Mouse (Mus musculus): Measurements from ENCODE around the gene Tnfrsf1a. TPM values are rescaled to one million over a fixed set of nuclear protein-coding genes. Genes with fewer than 3 reads are reported as not detected.
"Not testable (repeated sequence)": the region's sequence is repeated elsewhere in the genome, so short reads cannot be mapped to it uniquely, and the experiment has no call there.

Gene Tnfrsf1a
- total RNA-seq (2021) (100 to 1,000 TPM; 208 to 308 TPM), polyA plus RNA-seq (2012; rRNA removed) (284 and 368 TPM in 2 replicates)
- long read RNA-seq, transcript Tnfrsf1a-201 (10 exons, 2,156 nt), result major isoform, 70 of 83 reads
- long read RNA-seq, partial matches to known transcripts, result 11 of 83 reads
- long read RNA-seq, other reads (novel, unspliced or antisense), result 1 of 83 reads

DNA sequence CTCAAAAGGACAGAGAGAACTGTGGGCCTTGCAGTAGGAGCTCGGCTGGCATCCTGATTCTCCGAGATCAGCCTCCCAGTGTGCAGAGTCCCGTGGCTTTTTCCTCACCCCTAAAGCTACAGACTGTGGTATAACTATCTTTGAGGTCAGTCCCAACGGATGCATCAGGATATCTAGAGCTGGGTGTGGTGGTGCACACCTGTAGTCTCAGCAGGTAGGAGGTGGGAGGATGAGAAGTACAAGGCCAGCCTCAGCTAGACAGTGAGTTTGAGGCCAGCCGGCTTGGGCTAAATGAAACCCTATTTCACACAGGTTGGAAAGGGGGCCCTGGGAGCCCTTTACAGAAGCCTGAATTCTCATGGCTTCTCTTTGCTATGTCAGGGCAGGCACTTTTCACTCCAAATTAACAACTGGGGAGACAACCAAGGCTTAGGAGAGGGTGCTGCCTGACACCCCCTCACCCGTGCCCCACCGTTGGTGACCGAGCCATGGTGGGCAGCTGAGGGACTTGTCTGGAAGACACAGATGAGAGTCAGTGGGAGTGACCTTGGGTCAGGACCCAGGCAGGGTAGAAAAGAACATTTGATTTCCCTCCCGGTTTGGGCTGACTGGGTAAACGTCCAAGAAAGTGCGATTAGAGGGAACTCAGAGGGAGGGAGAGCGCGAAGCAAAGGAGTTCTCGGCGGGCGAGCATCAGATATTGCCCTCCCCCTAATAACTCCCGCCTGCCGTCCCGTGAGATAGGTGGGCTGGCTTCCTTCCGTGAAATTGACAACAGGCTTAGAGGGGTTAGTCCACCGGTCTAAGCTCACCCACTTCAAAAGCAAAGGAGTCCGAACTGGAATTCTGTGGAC, at the start of gene Tnfrsf1a:
Gene Tnfrsf1a, plus strand, starts transcription at position 642 of the 854 bp plus-strand sequence.
- peak; percentile 45 for DNase-seq

DNA sequence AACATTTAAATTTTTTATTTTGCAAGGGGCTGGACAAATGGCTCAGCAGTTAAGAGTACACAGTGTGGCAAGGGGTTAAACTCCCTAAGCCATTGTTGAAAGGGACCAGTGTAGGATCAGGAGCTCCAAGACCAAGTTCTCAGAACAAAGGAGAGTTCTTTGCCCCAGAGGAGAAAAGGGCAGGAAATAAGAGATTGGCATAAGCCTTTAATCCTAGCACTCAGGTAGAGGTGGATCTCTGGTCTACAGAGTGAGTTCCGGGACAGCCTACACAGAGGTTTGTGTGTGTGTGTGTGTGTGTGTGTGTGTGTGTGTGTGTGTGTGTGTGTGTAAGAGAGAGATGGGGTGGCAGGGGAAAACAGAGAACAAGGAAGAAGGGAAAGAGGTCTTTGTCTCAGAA, 48.2 kb upstream of the Tnfrsf1a start:
- no peak for DNase-seq

DNA sequence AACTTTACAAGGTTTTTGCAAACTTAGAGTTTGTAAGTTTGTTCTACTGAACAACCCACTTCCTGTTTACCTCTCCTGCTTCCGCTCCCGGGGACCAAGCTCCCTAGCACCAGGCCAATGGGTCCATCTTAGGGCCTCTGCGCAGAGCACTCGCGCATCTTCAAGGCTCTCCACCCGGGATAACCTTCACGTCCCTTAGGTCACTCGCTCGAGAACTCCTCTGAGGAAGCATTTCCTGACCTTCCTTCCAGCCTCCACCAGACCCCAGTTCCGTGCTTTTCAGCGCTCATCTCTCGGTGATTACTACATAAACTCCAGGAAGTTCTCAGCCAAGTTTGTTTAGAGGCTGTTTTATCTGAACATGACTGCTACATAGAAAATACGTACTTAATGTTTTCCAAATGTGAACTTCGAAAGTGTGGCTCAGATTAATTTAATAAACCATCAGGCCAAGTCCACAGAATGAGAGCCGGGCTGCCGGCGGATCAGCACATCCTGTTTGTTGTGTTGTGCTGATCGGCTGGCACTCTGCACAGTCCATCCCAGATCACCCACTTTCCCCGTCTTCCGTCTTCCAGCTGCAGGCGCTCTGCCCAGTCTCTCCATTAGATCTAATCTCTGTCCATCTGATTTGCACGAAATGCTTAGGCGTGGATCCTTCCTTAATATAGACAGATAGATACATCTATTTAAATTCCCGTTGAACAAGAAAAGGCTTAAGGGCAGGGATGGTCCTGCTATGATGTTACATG, 46.8 kb upstream of the Tnfrsf1a start:
- no peak for DNase-seq

- DNase-seq, result no peak
Measured at GRCm38 (mm10) chr6:125303242-125303641, 45.9 kb upstream of the Tnfrsf1a start.

DNA sequence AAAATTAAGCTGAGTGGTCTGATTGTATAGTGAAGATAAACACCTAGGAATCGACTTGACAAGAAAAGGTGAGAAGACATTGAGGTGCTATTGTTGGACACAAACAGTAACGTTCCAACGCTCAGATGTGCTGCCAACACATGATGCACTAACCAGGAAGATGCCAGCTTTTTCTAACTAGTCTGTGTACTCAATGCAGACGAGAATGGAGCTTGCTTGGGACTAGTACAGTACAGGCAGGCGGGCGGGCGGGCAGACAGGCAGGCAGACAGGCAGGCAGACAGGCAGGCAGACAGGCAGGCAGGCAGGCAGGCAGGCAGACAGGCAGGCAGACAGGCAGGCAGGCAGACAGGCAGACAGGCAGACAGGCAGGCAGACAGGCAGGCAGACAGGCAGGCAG, 44.8 kb upstream of the Tnfrsf1a start:
- not testable (repeated sequence) for DNase-seq

- DNase-seq, result no peak
Measured at GRCm38 (mm10) chr6:125305465-125305864, 43.7 kb upstream of the Tnfrsf1a start.

DNA sequence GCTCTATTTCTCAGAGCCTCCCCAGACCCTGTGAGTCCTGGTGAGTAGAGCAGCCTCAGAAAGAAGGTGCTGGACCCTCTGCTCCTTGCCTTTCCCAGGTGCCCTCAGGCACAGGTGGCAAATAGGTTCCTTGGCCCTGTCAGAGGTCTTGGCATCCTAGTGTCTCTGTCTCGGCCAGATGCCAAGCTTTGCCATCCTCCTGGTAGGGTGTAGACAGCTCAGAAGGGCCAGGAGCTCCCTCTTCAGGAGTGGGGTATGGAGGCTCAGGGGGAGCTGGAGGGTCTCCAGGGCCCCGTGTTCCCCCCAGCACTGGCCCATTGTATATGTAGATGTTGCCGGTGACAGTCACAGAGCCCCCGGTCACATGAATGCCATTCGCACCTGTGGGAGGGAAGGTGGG, 42.1 kb upstream of the Tnfrsf1a start:
- DNase-seq, result no peak

GRCm38 (mm10) chr6:125308921-125309320, 40.2 kb upstream of the Tnfrsf1a start:
- DNase-seq, result no peak

DNA sequence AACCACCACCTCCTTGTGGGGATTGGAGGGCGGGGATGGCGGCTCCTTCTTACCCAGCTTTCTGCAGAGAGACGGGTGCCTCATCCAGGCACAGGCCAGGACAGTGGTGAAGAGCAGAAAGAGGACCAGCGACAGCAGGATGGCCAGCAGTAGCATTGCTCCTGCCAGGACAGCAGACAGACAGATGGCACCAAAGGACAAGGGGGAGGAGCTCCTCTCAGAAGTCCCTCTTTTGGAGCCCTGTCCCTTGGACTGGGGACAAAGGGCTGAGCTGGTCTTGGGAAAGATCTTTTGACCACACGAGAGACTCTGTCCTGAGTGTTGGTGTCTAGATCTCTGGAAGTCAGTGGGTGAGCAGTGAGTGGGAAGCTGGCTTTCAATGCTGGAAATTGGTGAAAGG, 39.8 kb upstream of the Tnfrsf1a start:
- DNase-seq, result no peak

GRCm38 (mm10) chr6:125312171-125312570, 37.0 kb upstream of the Tnfrsf1a start:
- no peak for DNase-seq

DNA sequence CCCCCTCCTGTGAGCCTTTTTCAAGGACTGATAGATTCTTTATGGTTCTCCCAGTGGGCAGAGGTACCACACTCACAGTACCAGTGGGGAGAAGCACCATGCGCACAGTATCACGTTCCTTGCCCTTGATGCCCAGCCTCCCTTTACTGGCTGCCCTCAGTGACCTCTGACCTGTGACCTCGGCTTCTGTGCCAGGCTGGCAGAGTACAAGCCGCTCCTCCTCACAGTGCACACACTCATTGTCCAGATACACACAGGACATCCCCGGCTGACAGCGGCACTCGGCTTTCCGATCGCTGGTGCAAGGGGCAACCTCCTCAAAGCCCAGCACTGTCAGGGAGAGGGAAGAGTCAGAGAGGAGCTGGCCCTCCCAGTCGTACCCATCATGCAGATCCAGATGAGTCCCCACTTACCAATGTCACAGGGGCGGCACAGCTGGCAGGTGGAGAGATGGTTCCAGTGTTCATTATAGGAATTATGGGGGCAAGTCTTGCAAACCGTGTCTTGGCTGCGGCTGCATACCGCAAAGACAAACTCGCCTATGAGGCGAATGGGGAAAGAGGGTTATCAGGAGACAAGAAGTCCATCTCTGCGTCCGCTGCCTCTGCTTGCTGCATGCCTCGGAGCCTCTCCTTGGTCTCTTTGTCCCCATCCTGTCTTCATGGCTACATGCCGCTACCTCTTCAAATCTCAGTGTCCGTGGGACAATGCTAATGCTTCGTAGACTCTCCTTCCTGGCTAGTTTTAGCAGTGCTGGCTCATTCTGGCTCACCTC, 36.4 kb upstream of the Tnfrsf1a start:
- peak; percentile 58 for DNase-seq

DNA sequence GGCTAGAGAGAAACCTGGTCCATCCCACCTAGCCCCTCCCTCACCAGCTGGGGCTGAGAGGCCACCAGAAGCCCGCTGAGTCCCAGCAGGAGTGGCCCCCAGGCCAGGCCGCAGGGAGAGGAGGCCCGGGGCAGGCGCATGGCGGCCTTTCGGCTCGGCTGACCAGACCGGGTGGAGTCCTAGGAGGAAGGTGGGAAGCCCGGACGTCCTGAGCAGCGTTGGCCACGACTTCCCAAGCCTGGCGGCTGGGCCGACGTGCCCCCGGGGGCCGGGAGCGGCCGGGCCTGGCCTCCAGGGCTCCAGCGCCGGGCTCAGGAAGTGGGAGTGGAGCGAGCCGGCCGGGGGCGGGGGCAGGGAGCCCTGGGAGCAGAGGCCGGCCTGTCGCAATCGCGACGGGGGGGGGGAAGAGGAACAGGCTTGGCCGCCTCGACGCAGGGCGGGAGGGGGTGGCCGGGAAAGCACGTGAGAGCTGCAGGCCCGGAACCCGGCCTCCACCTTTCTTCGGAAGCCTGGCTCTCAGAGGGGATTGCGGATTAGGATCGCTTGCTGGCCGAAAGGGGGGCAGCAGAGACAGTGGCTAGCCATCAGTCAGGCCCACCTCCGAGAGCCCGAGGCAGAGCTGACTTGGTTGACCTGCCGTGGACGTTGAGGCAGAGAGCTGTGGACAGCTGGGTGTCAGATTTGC, 35.5 kb upstream of the Tnfrsf1a start, which contains the start of gene Ltbr:
Gene Ltbr, minus strand, starts transcription at position 340 of the 685 bp plus-strand sequence.
- peak; percentile 95 for DNase-seq

DNA sequence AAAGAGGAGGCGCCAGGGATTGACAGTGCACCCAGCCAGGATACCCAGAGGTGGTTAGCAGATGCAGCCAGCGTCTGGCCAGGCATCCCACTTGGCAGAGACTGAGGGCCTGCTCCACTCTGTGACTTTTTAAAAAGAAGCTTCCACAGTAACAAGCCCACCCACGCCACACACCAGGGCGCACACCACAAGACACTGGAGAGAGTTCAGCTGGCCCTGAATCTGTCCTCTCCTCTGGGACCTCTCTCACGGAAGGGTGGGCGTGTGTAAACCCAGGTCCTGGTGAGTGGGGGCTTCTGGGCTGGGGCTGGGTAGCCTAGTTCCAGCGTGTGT, 35.0 kb upstream of the Tnfrsf1a start:
- no peak for DNase-seq

- DNase-seq, result no peak
Measured at GRCm38 (mm10) chr6:125314746-125315145, 34.4 kb upstream of the Tnfrsf1a start.

DNA sequence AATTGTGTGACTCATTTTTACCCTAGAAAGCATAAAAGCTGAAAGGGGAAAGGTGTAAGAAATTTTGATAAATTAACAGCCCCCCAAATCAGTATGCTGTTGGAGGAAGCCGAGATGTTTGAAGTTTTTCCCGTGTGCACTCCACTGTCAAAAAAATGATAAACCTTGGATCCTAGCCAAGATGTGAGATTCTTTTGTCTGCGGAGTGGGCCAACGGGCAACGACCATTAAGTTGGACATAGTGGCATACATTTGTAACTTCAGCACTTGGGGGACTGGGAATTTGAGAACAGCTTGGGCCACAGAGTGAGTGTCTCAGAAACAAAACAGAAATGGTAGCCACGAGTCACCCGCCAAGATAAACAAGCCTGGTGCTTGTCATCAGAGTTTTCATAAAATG, 32.1 kb upstream of the Tnfrsf1a start:
- no peak for DNase-seq

- peak; percentile 85 for DNase-seq
Measured at GRCm38 (mm10) chr6:125318981-125319918, 29.9 kb upstream of the Tnfrsf1a start.

DNA sequence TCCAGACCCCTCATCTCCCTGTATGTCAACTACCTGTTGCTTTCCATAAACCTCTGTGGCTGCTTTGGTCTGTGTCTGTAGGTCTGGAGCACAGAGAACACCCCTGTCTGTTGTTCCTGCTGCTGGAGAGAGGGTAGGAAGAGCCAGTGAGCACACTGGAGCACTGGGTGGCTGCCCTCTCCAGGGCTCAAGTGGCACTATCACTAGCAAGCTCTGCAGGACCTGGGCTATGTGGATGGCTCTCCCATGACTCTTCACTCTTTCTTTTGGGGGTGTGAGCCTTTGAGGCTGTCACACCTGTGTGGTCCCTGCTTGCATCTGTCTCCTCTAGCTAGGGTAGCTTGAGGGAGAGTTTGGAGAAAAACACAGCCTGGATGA, 29.3 kb upstream of the Tnfrsf1a start:
- no peak for DNase-seq

GRCm38 (mm10) chr6:125320323-125320722, 28.8 kb upstream of the Tnfrsf1a start, which contains the start of gene Scnn1a:
Gene Scnn1a (plus strand): TSS chr6:125320659.
- no peak for DNase-seq

- DNase-seq, result no peak
Measured at GRCm38 (mm10) chr6:125321114-125321855, 27.9 kb upstream of the Tnfrsf1a start.

GRCm38 (mm10) chr6:125322794-125323193, 26.4 kb upstream of the Tnfrsf1a start:
- no peak for DNase-seq

Data from adrenal gland, adult 2 months (tissue).